8 mouse cellular contexts compared by ENCODE assay signal in genomic region chr1:69685890-69686490, GRCm38 (mm10). TPM values are rescaled to one million over a fixed set of nuclear protein-coding genes. Genes with fewer than 3 reads are reported as not detected.
DNase-seq lines count a peak whose midpoint lies in the region; ATAC-seq and TF ChIP-seq lines count a peak whose summit lies in the region.

No protein-coding gene starts in this region.

- no peak for ATAC-seq in neural tube, embryonic 11.5 days (ENCODE audit: insufficient read depth, low FRiP score, low TSS enrichment)
- ATAC-seq in intestine, postnatal 0 days: no peak
- ATAC-seq in neural tube, embryonic 13.5 days (ENCODE audit: low read depth): no peak
- no peak for ATAC-seq in erythroid progenitor cell, adult 5-6 weeks (replicated peaks; ENCODE audit: low FRiP score, poor library complexity, severe bottlenecking)

- under 1% methylated on average over 13 of the region's 15 CpGs for WGBS in neural tube, embryonic 11.5 days
- WGBS in intestine, postnatal 0 days: 0% methylated on average over 15 of the region's 15 CpGs
- under 1% methylated on average over 15 of the region's 15 CpGs for WGBS in neural tube, embryonic 13.5 days

- DNase-seq in adrenal gland, adult 2 months: peak; percentile 6
- no peak for DNase-seq in adrenal gland, adult 8-10 months
- DNase-seq in neural tube, embryonic 11.5 days (ENCODE audit: low spot score): peak; percentile 31
- no peak for DNase-seq in neural tube, embryonic 10.5 days (ENCODE audit: extremely low spot score, low spot score)
- no peak for DNase-seq in thymus, postnatal 14 days

- no peaks in the 10 kb centered on the region for H3K36me3 ChIP-seq in neural tube, embryonic 11.5 days (ENCODE audit: control insufficient read depth, insufficient read depth, low read length)
- H3K36me3 ChIP-seq in intestine, postnatal 0 days (ENCODE audit: control insufficient read depth, insufficient read depth): no peaks in the 10 kb centered on the region
- no peaks in the 10 kb centered on the region for H3K36me3 ChIP-seq in neural tube, embryonic 13.5 days

- no peak overlapping the region for H3K27ac ChIP-seq in neural tube, embryonic 11.5 days (ENCODE audit: low read depth, low read length)
- H3K27ac ChIP-seq in intestine, postnatal 0 days (ENCODE audit: low read depth, low read length): no peak overlapping the region
- 0 out of 2 replicates have a peak overlapping the region, but pooled peaks have one; percentile 90 for H3K27ac ChIP-seq in neural tube, embryonic 13.5 days (replicated peaks)

- no peaks in the 10 kb centered on the region for H3K27me3 ChIP-seq in neural tube, embryonic 11.5 days (ENCODE audit: control insufficient read depth, insufficient read depth, low read length)
- no peaks in the 10 kb centered on the region for H3K27me3 ChIP-seq in intestine, postnatal 0 days (replicated peaks; ENCODE audit: control insufficient read depth, insufficient read depth, low read length)
- H3K27me3 ChIP-seq in neural tube, embryonic 13.5 days: no peaks in the 10 kb centered on the region

- no peak for TF ChIP-seq CTCF in intestine, postnatal 0 days (IDR thresholded peaks at IDR 0.05; ENCODE audit: low read depth)

- H3K9ac ChIP-seq in neural tube, embryonic 11.5 days (ENCODE audit: low read length): 0 out of 2 replicates have a peak overlapping the region, but pooled peaks have one; percentile 11
- no peak overlapping the region for H3K9ac ChIP-seq in intestine, postnatal 0 days (ENCODE audit: low read depth, low read length)
- H3K9ac ChIP-seq in neural tube, embryonic 13.5 days: peak overlapping the region; percentile 81

- peak overlapping the region; percentile 70 for H3K4me3 ChIP-seq in neural tube, embryonic 11.5 days (ENCODE audit: low read depth, low read length)
- H3K4me3 ChIP-seq in intestine, postnatal 0 days (ENCODE audit: low read depth, low read length): peak overlapping the region; percentile 86
- H3K4me3 ChIP-seq in neural tube, embryonic 13.5 days: peak overlapping the region; percentile 76

- no peaks in the 10 kb centered on the region for H3K9me3 ChIP-seq in neural tube, embryonic 11.5 days (ENCODE audit: control insufficient read depth, low read length)
- H3K9me3 ChIP-seq in intestine, postnatal 0 days (ENCODE audit: control insufficient read depth): no peaks in the 10 kb centered on the region
- H3K9me3 ChIP-seq in neural tube, embryonic 13.5 days: no peaks in the 10 kb centered on the region

- peak overlapping the region; percentile 73 for H3K4me2 ChIP-seq in neural tube, embryonic 11.5 days (ENCODE audit: low read depth)
- H3K4me2 ChIP-seq in intestine, postnatal 0 days (replicated peaks; ENCODE audit: low read depth): peak overlapping the region; percentile 81
- H3K4me2 ChIP-seq in neural tube, embryonic 13.5 days: peak overlapping the region; percentile 76

- no peaks in the 10 kb centered on the region for H3K4me1 ChIP-seq in neural tube, embryonic 11.5 days (ENCODE audit: control insufficient read depth, insufficient read depth, low read length)
- no peaks in the 10 kb centered on the region for H3K4me1 ChIP-seq in intestine, postnatal 0 days (replicated peaks; ENCODE audit: control insufficient read depth, insufficient read depth, low read length)
- peaks cover 31% of the 10 kb centered on the region for H3K4me1 ChIP-seq in neural tube, embryonic 13.5 days (replicated peaks)

RNA-seq across cellular contexts. Expression of gene Ikzf2, which starts 1.1 kb away (rescaled TPM):
- 1 to 10 TPM; 7.7 to 9.9 TPM for total RNA-seq in adrenal gland, adult 2 months (2021)
- polyA plus RNA-seq in adrenal gland, adult 2 months (2012; rRNA removed): 0.22 and 0.80 TPM in 2 replicates
- 10 to 100 TPM in 3 of 4 experiments, 1 to 10 TPM in 1; 9.0 to 15.8 (median 13.4) TPM for total RNA-seq in adrenal gland, adult 8-10 months (2022)
- polyA plus RNA-seq in neural tube, embryonic 11.5 days (2014; fragmentation: Nextera tagmentation; extraction: Ambion mirVana): 3.4 and 3.7 TPM in 2 replicates
- 1.0 TPM in 2 replicates for polyA plus RNA-seq in intestine, postnatal 0 days (2015; fragmentation: Nextera tagmentation; extraction: Ambion mirVana)
- polyA plus RNA-seq in neural tube, embryonic 13.5 days (2015; fragmentation: Nextera tagmentation; extraction: Ambion mirVana): 4.4 and 5.0 TPM in 2 replicates
- 0.36 and 5.9 TPM in 2 replicates for total RNA-seq in erythroid progenitor cell, adult 5-6 weeks (2015; ENCODE audit: low replicate concordance)
- 3.7 and 5.9 TPM in 2 replicates for total RNA-seq in erythroid progenitor cell, adult 5-6 weeks (2017; ENCODE audit: low replicate concordance)

Comparison
In these comparisons a context has a peak if more than half of its experiments do, and no peak if none do; other contexts are left out.
1. DNase-seq: peak in adrenal gland, adult 2 months (single experiment) and neural tube, embryonic 11.5 days (single experiment); none in adrenal gland, adult 8-10 months (single experiment), neural tube, embryonic 10.5 days (single experiment) and thymus, postnatal 14 days (single experiment).
2. Peak in every context shown above with its lines, with median percentiles within 50 percentile points of each other: H3K4me2 ChIP-seq and H3K4me3 ChIP-seq.